Mouse (Mus musculus) cerebellum, postnatal 25 days (tissue): ENCODE measurements around the gene Slc31a1.
A peak's percentile ranks its signal among the peaks of the same experiment; 100 is the strongest.

Experiments
- DNase-seq, 2 experiments: peaks; one replicate each; pipeline ENCODE4 v3.0.0; 2021; ENCODE audit warnings: mixed read lengths in 2 of 2

Slc31a1 gene

DNA sequence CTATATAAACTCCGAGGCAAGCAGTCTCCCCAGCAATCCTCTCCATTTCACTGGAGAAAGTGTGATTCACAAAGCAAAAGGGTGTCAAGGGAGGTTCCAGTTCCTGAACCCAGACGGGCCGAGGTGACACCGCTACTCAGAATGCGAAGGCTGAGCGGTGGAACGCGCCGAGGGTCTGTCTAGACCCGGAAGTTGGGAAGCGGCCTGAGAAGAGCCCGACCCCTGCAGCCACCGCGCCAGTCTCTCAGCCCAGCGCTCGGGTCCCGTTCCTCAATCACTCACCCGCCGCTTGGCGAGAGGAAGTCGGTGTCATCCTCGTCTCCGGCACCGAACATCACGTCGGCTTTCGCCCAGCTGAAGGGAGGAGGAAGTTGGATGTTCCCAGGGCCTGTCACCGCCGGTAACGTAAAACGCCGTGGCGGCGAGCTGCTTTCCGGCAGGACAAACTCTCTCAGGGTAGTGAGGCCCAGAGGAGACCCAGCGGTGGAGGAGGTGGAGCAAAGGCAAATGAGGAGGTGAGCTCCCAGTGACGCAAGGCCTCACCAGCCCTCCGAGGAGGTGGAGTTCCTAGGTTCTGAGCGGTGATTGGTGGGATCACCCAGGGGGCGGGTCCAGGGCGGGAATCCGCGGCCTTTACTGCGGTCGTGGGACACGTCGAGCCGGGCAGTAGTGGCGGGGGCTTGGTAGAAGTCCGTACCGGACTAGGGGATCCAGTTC, at the start of gene Slc31a1, which contains the start of gene Fkbp15:
Gene Slc31a1 (plus strand): TSS at position 640 of the 717 bp plus-strand sequence.
Gene Fkbp15 (minus strand): TSS at position 461 of the 717 bp plus-strand sequence.
- peak; percentile 94 to 97 for DNase-seq

DNA sequence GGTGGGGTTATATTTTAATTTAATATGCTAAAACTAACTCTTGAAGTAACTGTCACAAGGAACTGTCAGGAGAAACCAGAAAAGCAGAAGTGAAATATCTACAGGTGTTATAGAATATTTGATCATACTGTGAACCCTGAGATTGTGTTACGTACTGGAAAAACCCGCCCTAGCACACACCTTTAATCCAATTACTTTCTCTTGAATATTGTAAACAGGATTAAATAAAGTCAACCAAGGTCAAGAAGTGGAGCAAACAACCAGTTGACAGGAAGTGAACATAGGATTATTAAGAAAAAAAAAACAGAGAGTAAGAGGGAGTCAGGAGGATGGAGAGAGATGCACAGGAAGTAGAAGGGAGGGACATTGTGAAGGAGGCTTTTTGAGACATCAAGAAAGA, 47.7 kb upstream of the Slc31a1 start:
- no peak for DNase-seq

- no peak for DNase-seq
Measured at GRCm38 (mm10) chr4:62313641-62314211, 46.8 kb upstream of the Slc31a1 start.

- no peak for DNase-seq
Measured at GRCm38 (mm10) chr4:62314516-62314915, 46.0 kb upstream of the Slc31a1 start.

DNA sequence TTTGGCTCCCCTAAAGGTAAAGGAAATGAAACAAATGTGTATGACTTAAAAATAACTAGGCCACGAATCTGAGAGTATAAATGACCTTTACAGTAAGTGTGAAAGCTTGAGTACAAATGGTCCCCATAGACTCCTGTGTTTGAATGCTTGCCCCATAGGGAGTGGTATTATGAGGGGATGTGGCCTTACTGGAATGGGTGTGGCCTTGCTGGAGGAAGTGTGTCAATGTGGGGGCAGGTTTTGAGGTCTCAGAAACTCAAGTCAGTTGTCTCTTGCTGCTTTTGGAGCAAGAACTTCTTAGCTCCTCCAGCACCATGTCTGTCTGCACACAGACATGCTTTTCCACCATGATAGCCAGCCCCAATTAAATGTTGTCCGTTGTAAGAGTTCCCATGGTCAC, 44.1 kb upstream of the Slc31a1 start:
- no peak for DNase-seq

DNA sequence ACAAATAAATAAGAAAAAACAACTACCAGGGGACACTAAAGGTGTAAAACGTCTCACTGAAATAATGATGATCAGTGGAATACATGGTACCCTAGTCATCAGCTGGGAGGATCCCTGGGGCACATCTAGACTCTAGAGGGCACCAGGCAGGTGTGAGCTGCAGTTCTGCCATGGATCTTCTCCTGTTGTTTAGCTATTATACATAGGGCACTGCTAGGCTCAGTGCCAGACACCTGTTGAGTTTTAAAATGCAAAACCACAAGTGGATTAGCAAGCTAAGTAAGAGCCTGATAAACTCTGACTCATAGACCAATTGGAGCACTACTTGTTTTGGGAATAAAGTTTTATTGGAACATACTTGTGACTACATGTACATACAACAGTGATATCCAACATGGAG, 42.2 kb upstream of the Slc31a1 start:
- DNase-seq = no peak

DNA sequence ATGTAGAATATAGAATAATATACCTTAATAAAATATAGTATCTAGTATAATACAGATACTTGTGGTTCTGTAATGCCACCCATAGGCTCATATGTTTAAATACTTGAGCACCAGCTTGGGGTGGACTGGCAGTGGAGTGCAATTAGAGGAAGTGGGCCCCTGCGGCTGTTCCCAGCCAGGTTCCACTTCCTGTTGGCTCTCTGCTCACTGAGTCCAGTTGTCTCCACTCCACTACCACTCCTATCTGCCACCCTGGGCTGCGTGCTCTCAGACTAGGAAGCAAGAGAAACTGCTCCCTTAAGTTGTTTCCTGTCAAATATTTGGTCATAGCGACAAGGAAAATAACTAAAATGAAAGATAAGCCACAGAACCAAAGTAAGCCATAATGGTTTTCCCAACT, 37.8 kb upstream of the Slc31a1 start:
- no peak for DNase-seq

GRCm38 (mm10) chr4:62326111-62326510, 34.4 kb upstream of the Slc31a1 start:
- DNase-seq = no peak

DNA sequence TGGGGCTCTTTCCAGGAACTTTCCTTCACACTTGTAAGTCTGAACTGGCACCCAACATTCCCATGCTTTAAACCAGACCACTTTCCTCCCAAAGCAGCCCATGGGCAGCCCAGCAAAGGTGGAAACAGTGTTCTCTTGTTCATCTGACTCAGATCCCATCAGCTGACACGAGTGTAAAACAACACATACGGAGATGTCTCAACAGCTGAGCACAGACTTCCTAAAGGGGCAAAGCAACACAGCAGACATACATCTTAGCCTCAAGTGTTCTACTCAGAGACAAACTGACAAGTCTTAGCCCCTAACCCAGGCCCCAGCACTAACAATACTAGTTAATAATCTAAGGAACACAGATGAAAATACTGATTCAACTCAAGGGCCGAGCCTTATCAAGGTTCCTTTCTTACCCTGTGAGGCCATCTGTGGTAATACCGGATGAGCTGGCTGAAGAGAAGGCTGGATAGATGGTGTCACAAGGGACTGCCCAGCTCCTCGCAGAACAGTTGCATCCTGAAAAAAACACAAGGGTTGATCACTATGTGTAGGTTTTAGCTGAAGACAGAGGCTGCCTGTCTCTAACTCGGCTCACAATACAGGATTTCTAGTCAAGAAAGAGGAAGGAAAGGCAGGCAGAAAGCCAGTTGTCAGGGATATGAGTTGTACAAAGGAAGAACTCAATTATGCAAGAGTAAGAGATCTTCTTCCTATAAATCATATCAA, 31.4 kb upstream of the Slc31a1 start:
- no peak for DNase-seq

DNA sequence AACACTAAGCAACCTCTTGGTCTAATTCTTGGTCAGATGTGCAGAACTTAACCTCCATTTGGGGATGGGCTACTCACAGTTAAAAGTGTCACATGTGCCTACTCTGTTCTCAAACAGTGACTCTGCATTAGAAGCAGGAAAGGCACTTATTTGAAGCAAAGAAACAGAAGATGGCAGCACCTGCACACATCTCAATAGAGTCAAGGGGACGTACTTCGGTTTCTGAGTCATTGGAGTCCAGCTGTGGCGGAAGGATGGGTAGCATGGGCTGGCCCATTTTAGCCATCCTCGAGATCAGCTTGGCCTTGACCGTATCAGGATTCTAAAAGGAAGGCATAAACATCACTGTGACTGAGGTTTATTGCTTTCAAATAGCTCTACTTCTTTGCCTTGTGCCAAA, 28.6 kb upstream of the Slc31a1 start:
- DNase-seq = no peak

GRCm38 (mm10) chr4:62338536-62338935, 22.0 kb upstream of the Slc31a1 start:
- DNase-seq = no peak

GRCm38 (mm10) chr4:62344000-62344399, 16.5 kb upstream of the Slc31a1 start:
- peak in 1 of 2 experiments; percentile 10 for DNase-seq

GRCm38 (mm10) chr4:62345827-62346226, 14.7 kb upstream of the Slc31a1 start:
- DNase-seq = no peak

DNA sequence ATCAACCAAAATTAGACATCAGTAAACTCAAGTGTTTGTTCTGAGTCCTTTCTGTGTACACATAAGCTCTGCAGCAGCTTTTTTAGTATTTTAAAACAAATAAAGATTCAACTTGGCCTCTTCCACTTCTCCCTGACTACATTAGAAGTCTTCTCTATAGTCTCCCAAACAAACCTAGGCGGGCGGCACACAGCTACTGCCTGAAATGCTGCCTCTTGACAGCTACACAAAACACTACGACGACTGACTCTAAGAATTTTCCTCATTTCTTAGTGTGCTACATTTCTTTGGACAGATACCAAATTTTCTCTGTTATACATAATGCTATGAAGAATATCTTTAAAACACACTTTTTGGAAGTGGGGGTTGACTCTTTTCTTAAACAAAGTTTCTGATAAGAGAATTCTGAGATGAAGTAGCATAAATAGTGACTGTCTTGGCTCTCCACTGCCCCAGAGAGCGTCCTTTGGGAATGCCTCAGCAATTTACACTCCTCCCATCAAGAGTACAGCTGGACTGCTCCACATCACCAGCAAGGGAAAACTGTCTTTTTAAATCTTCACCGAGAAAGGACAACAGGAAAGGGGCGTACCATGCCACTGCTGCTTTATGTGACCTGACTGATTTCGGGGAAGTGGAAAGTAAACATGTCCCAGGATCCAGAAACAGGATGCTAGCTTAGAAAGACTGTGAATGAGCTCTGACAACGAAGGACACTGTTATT, 12.8 kb upstream of the Slc31a1 start:
- DNase-seq = no peak

- no peak for DNase-seq
Measured at GRCm38 (mm10) chr4:62348329-62348705, 12.2 kb upstream of the Slc31a1 start.

DNA sequence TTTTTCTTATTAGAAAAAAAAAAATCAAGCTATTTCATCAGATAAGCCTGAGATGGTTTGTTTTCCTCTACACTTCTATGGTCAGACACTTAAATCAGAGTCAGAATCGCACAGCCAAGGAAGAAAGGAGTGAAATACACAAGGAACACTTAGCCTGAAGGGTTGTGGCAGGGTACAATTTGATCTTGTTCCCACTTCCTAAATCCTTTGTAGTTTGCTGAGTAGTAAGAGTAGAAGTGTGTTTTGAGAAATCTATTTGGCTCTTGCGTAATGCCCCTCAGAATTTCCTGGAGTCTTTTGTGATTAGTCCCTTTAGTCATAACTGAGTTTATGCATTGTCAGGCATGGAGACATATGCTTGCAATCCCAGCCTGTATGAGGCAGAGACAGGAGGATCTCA, 11.2 kb upstream of the Slc31a1 start:
- no peak for DNase-seq

DNA sequence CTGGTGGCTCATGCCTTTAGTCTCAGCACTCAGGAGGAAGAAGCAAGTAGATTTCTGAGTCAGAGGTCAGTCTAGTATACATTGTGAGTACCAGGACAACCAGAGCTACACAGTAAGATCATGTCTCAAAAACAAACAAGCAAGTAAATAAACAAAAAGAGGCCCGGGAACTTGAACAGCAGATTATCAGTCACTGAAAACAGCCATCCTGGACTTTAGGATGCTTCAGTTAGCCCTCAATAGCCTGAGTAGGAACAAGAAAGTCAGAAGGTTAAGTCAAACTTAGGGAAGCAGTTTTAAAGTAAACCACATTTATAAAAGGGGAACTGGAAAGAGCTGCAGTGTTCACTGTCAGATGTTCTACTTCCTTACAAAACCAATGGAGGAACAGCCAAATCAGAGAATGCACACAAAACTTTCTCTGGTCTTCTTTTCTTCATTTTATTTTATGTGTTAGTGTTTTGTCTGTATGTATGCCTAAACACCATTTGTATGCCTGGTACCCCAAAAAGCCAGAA, 2.8 kb upstream of the Slc31a1 start:
- no peak for DNase-seq

DNA sequence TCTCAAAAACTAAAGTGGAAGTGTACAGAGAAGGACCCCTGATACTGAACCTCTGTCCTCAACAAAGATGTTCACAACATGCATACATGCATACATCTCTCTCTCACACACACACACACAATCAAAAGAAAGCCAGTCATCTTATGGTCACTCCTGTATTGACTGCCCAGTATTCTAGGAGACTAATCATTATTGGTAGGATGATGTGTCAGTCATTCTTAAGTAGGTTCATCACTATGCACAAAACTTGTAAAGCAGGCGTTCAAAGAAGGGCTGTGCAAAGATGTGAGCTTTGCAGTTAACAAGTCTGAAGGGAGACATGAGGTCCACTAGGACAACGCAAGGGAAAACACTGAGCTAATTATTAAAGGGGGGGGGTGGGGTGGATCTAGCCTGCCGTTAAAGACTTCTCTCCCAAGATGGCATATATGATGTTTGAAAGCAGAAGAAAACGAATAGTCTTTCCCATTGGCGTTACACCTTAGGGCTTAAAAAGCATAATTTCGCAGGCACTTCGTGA, 1.2 kb upstream of the Slc31a1 start:
- DNase-seq = no peak

- DNase-seq = peak in 1 of 2 experiments; percentile 7
Measured at GRCm38 (mm10) chr4:62360805-62361455, 403 bp downstream of the Slc31a1 start.

DNA sequence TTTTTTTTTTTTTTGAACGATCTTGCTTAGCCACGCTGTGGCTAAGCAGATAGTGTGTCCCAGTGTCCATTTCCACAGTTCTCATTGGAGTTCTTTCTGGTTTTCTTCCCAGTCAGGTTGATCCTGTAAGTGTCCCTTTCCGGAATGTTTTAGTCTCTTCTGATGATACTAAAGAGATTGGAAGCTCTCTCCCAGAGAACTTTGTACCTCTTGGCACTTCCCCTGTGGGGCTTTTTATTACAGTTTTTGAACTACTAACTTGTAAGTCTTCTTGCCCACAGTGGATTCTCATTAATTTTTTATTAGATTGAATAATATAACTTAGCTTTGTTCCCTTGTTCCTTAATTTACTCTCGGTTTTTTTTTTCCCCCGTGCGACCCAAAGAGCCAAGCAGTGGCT, 1.0 kb downstream of the Slc31a1 start:
- DNase-seq = no peak

DNA sequence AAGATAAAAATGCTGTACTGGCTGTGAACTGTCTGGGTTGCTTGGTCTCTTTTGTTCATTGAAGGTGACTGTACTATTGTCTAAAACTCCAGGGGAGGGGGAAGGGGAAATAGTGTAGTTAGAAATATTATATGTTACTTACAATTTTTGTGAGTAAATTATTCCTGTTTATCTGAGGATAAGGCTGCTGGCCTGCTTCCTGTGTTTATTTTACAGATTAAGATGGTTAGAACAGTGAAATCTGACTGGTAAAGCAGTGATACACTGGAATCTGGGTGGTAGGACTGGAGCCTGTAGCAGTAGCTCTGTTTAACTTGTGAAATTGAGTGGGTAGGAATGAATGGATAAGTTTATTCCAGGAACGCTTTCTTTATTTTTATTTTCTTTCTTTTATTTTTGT, 1.5 kb downstream of the Slc31a1 start:
- no peak for DNase-seq

DNA sequence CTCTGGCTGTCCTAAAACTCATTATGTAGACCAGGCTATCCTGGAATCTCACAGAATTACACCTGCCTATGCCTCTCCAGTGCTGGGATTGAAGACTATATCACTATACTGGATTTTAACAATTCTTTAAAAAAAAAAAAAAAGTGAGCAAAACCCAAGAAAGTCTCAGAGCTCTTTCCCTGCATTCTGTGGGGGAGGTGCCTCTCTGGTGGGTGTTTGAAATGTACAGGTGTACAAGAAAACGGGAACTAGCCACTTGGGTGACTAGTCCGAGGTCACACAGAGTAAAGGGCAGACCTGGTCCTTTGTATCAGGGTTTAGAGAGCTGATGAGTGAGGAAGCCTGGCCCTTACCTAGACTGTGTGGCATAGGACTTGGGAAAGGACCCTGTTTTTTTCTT, 1.9 kb downstream of the Slc31a1 start:
- no peak for DNase-seq
